Mouse (Mus musculus) megakaryocyte, embryonic 14.5 days (primary cell): ENCODE data around the gene Nckap1l. TPM values are rescaled to one million over a fixed set of nuclear protein-coding genes. Genes with fewer than 3 reads are reported as not detected.

Experiments used
- H3K27me3 ChIP-seq: replicated peaks from 2 replicates; pipeline ENCODE3; 2012; ENCODE audit warnings: inconsistent platforms
- H3K36me3 ChIP-seq: replicated peaks from 2 replicates; pipeline ENCODE3; 2012; ENCODE audit warnings: low read length, inconsistent platforms, mixed read lengths
- H3K4me1 ChIP-seq: 2 replicates; pipeline ENCODE4 v1.6.1; 2012; ENCODE audit warnings: inconsistent platforms
- H3K4me3 ChIP-seq: replicated peaks from 2 replicates; pipeline ENCODE3; 2012; ENCODE audit warnings: moderate library complexity, mild to moderate bottlenecking, inconsistent platforms
- H3K9me3 ChIP-seq: 2 replicates; pipeline ENCODE4 v1.6.1; 2012; ENCODE audit warnings: inconsistent platforms
- FLI1 ChIP-seq: IDR thresholded peaks from 2 replicates; pipeline ENCODE4 v1.6.1; 2012; ENCODE audit warnings: low read length, inconsistent platforms, mixed read lengths
- GATA1 ChIP-seq: IDR thresholded peaks from 3 replicates; pipeline ENCODE4 v1.6.1; 2012; ENCODE audit warnings: mixed read lengths, low read length, inconsistent platforms, borderline replicate concordance
- polyA plus RNA-seq: library from polyadenylated mRNA; stranded (reverse); fragments of >175 nt; gene quantifications from 2 replicates; pipeline ENCODE4 v1.2.3, GENCODE M21; 2012; ENCODE audit warnings: low replicate concordance; ENCODE audit not compliant: insufficient read depth

Nckap1l gene
- polyA plus RNA-seq, 1 experiment: 32.2 TPM

DNA sequence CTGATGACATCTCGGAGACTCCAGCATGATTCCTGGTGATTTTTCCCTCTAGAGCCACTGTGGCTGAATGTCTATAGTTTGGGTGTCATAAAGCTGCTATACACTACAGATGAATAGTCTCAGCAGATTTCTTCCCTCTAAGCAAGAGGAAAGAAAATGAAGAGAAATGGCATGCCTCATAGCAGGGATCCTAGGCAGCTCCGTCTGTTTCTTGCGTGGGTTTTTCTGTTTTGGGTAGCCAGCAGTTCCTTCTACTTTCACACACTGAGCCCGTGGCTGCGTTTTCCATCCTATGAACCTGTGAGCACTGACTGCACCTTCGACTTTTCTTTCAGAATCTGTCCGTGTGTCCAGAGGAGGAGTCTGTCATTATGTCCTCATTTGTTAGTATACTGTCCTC lies 19.6 kb downstream of the Nckap1l start:
- Histone ChIP-seq H3K9me3 (no peaks in the 10 kb centered on the region), H3K36me3 (peaks cover 93% of the 10 kb centered on the region), H3K4me1 (peaks cover 17% of the 10 kb centered on the region), H3K27me3 (no peaks in the 10 kb centered on the region), H3K4me3 (no peak overlapping the region)
- TF ChIP-seq GATA1 (no peak), FLI1 (no peak)

DNA sequence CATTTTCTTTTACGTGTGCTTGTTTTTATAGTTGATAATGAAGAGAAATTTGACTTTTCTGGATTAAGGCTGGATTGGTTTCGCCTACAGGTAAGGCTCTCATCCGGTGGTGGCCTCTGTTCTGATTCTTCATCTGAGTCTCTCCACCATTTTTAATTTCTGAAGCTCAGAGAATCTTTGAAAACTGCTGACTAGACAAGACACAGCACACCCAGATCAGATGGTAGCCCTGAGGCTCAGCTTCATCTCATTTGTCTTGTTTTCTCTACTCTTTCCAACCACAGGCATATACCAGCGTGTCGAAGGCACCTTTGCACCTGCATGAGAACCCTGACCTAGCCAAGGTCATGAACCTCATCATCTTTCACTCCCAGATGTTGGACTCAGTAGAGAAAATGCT lies 20.2 kb downstream of the Nckap1l start:
- H3K36me3 ChIP-seq: peaks cover 93% of the 10 kb centered on the region
- no peaks in the 10 kb centered on the region for H3K27me3 ChIP-seq
- H3K9me3 ChIP-seq: no peaks in the 10 kb centered on the region
- peaks cover 17% of the 10 kb centered on the region for H3K4me1 ChIP-seq
- no peak for TF ChIP-seq GATA1
- TF ChIP-seq FLI1: no peak
- H3K4me3 ChIP-seq: no peak overlapping the region

DNA sequence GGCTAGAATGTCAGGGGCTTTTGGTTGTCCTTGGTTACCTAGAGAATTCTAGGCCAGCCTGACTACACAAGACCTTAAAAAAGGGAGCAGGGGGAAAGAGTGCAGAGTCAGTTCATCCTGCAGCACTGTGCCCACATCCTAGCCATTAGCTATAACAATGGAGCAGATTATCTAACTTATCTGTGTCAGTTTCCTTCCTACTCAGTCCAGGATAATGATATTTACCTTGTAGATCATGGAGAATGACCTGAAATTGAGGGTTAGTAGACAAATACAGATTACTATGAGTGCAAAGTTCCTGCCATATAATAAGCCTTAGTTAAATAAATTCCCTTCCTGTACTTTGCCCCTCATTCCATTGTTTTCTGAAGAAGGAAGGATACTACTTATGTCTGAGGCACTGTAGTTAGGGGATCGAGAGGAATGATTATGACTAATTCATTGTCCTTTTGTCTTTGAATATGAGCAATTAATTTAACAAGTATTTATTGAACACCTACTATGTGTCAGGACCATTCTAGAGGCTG lies 25.5 kb downstream of the Nckap1l start:
- Histone ChIP-seq H3K4me3 (no peak overlapping the region), H3K27me3 (no peaks in the 10 kb centered on the region), H3K9me3 (no peaks in the 10 kb centered on the region), H3K36me3 (peaks cover 97% of the 10 kb centered on the region), H3K4me1 (no peaks in the 10 kb centered on the region)
- TF ChIP-seq FLI1 (no peak), GATA1 (no peak)

DNA sequence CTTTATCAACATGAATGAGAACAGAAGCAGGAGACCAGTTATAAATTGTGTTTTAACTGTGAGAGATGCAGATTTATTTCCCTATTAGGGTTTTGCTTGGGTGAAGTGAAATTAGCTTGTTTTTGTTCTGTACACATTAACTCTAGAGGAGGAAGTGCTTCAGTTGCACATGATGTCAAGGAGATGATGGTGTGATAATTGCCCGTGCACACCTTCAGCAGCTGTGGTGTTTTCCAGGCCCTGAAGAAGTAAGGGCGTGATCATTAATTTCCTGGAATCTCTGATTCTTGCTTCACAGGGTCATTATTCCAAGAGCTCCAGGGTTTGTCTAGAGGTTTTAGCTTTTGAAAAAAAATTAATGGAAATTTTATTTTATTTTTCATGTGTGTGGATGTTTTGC lies 26.5 kb downstream of the Nckap1l start:
- peaks cover 97% of the 10 kb centered on the region for H3K36me3 ChIP-seq
- no peaks in the 10 kb centered on the region for H3K27me3 ChIP-seq
- TF ChIP-seq FLI1 (no peak), GATA1 (no peak)
- no peak overlapping the region for H3K4me3 ChIP-seq
- no peaks in the 10 kb centered on the region for H3K4me1 ChIP-seq
- no peaks in the 10 kb centered on the region for H3K9me3 ChIP-seq

DNA sequence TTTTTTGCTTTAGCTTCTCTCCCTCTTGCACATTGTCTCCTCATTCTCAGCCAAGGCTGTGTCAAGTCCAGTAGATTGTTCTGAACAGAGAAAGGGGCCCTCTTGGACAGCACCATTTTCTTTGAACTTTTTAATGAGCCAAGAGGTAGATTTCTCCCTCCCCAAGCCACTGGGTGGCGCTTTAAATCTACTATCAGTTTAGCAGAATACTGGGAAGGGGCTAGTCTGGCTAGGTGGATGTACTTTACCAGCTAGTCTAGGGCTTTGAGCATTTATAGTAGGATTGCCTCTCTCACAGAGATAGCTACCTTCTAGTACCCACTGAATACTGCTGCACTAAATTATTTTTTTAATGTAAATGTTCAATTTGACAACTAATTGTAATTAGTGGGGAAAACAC lies 28.9 kb downstream of the Nckap1l start:
- H3K4me1 ChIP-seq: no peaks in the 10 kb centered on the region
- no peaks in the 10 kb centered on the region for H3K27me3 ChIP-seq
- no peak overlapping the region for H3K4me3 ChIP-seq
- TF ChIP-seq GATA1 (no peak), FLI1 (no peak)
- H3K9me3 ChIP-seq: no peaks in the 10 kb centered on the region
- peaks cover 98% of the 10 kb centered on the region for H3K36me3 ChIP-seq

DNA sequence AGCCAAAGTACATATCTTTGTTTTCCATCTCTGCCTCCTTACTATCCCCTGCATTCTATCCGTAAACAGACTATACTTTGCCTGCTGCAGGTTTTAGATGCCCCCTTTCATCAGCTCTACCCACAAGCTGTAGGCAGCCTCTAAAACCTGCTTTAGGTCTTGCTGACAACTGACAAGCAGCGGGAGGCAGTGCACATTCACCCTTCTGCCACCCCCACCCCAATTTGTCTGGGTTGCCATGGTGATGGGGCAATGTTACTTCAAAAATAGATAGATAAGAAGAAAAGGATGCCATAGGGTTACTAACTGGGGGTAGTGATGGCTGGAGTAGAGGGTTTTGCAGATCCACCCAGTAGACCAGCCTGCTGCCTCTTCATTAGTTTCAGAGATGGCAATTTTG lies 30.9 kb downstream of the Nckap1l start:
- TF ChIP-seq GATA1 (no peak), FLI1 (no peak)
- Histone ChIP-seq H3K4me1 (no peaks in the 10 kb centered on the region), H3K36me3 (peaks cover 98% of the 10 kb centered on the region), H3K27me3 (no peaks in the 10 kb centered on the region), H3K4me3 (no peak overlapping the region), H3K9me3 (no peaks in the 10 kb centered on the region)

DNA sequence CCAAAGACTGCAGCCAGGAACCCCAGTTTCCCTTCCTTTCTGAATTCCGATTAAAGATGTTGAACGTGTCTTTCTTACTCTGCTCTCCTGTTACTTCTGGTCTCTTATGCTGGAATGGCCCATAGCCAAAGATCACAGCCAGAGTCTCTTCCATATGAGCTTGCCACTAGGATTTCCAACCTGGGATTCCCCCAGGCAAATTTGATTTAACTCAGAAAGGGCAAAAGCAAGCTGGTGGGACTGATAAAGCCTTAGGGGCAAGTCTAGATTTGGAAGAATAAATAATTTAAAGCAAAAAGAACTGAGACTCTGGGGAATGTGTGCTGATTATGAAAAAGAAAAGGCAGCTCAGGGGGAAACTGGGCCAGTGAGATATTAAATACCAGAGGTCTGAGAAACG lies 31.5 kb downstream of the Nckap1l start:
- Histone ChIP-seq H3K36me3 (peaks cover 98% of the 10 kb centered on the region), H3K27me3 (no peaks in the 10 kb centered on the region), H3K4me3 (no peak overlapping the region), H3K4me1 (no peaks in the 10 kb centered on the region), H3K9me3 (no peaks in the 10 kb centered on the region)
- TF ChIP-seq GATA1: no peak
- TF ChIP-seq FLI1: no peak

DNA sequence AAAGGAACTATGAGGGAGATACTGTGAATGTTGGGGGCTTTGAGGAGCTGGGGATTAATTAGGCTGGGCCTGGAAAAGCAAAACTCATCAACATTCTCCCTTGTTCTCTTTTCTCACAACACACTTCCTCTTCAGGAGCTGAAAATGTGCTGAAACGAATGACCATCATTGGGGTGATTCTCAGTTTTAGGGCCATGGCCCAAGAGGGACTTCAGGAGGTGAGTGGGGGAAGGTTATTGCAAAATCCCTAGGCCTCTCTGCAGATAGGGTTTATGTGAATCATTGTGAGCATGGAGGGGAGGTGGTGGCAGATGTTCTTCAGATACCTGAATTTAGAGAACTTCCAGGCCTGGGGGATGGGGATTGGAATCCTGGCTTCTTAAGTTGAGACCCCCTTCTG lies 33.1 kb downstream of the Nckap1l start:
- TF ChIP-seq FLI1 (no peak), GATA1 (no peak)
- Histone ChIP-seq H3K4me1 (no peaks in the 10 kb centered on the region), H3K36me3 (peaks cover 100% of the 10 kb centered on the region), H3K27me3 (no peaks in the 10 kb centered on the region), H3K9me3 (no peaks in the 10 kb centered on the region), H3K4me3 (no peak overlapping the region)

DNA sequence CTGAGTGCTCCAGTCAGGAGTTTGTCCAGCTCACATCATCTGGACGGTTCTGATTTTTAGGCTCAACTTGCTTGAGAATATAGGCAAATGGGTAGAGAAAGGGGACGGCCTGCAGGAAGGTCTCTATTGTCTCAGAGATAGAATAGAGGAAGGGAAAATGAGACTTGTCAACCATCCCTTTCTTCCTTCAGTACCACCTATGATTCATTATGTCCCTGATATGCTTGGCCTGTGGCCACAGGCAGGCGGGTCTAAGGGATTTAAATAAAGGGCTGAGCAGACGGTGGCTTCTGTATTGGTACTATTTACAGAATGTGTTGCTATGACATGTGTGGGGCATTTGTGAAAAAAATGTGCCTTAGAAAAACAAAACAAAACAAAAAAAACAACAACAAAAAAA lies 34.7 kb downstream of the Nckap1l start:
- Histone ChIP-seq H3K9me3 (no peaks in the 10 kb centered on the region), H3K4me3 (no peak overlapping the region), H3K4me1 (no peaks in the 10 kb centered on the region), H3K36me3 (peaks cover 100% of the 10 kb centered on the region), H3K27me3 (no peaks in the 10 kb centered on the region)
- TF ChIP-seq GATA1 (no peak), FLI1 (no peak)

DNA sequence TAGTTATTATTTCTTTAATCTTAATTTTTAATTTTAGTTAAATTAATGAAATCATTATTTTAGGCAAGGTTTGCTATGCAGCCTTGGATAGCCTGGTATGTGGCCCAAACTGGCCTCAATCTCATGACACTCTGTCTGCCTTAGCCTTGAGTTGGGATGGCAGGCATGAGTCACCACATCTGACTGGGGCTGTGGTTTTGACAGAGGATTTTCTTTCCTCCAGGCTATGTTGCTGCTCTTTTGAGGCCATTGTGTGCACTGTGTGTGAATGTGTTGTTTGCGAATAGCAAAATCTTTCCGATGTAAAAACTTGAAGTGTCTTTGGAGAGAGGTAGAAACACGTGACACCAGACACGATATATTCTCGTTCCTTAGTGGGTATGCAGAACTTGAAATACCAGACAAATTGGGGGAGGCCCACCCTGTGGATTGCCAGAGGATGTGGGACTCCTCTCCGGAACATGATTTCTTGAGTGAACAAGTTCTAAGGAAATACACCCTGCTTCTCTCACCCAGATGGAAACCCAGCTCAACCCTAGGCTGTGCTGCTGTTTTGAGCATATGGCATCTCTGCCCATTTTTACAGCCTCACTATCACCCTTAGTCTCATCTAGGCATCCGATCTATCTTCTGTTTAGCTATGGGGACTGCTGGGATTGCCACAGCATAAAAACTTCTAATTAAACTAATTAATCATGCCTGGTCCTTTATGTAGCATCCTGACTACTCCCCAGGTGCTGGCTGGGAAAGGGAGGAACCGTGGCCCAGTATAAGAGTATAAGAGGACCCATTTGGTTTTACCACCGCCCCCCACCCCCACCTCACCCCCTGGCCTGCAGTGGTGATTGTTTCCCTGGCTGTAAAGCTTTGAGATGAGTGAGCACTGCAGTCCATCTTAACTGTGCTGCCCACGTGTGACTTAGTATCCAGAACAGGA lies 42.9 kb downstream of the Nckap1l start:
- H3K9me3 ChIP-seq: no peaks in the 10 kb centered on the region
- H3K36me3 ChIP-seq: peaks cover 96% of the 10 kb centered on the region

More for the DNA sequence above, 42.9 kb downstream of the Nckap1l start:
- no peak overlapping the region for H3K4me3 ChIP-seq
- H3K27me3 ChIP-seq: no peaks in the 10 kb centered on the region
- peaks cover 27% of the 10 kb centered on the region for H3K4me1 ChIP-seq
- TF ChIP-seq GATA1: no peak
- no peak for TF ChIP-seq FLI1
